Mouse (Mus musculus) embryonic facial prominence, embryonic 12.5 days (tissue): ENCODE measurements around the gene Daam2. TPM values are rescaled to one million over a fixed set of nuclear protein-coding genes. Genes with fewer than 3 reads are reported as not detected.

ENCODE experiments used
- polyA plus RNA-seq: library from polyadenylated mRNA; unstranded; fragments of >200 nt; fragmentation: Nextera tagmentation; extraction: Ambion mirVana; gene quantifications from 2 replicates; pipeline ENCODE4 v1.2.1, GENCODE M21; 2016

The Daam2 gene
- polyA plus RNA-seq, 1 experiment from 2014 or later = 12.4 TPM

Other genes with a start within 250 kb of the Daam2 start
- 3.9 and 5.4 TPM in 2 replicates for gene Mocs1, start 136.0 kb downstream of the Daam2 start, polyA plus RNA-seq
- 2.9 and 3.8 TPM in 2 replicates for gene Kif6, start 50.8 kb upstream of the Daam2 start, polyA plus RNA-seq